Mouse (Mus musculus) neural tube, embryonic 12.5 days (tissue): ENCODE results near the gene Lrrc71. TPM values are rescaled to one million over a fixed set of nuclear protein-coding genes. Genes with fewer than 3 reads are reported as not detected.

Source experiments
- ATAC-seq: fragments of 200-750 bp; cut with Nextera tagmentation; 2 replicates; pipeline ENCODE4 v1.8.0; 2017; ENCODE audit warnings: low read depth, mild to moderate bottlenecking, moderate TSS enrichment, moderate library complexity; ENCODE audit not compliant: low FRiP score
- H3K27ac ChIP-seq: fragments of 300-500 bp; sonication (generic); 2 replicates; pipeline ENCODE4 v1.5.1; 2016
- H3K27me3 ChIP-seq: fragments of 300-500 bp; sonication (generic); replicated peaks from 2 replicates; pipeline ENCODE4 v1.6.1; 2016; ENCODE audit warnings: mild to moderate bottlenecking
- H3K36me3 ChIP-seq: fragments of 300-500 bp; sonication (generic); 2 replicates; pipeline ENCODE4 v1.6.1; 2016; ENCODE audit warnings: mild to moderate bottlenecking
- H3K4me1 ChIP-seq: fragments of 300-500 bp; sonication (generic); 2 replicates; pipeline ENCODE4 v1.6.1; 2016
- H3K4me2 ChIP-seq: fragments of 300-500 bp; sonication (generic); replicated peaks from 2 replicates; pipeline ENCODE4 v1.6.1; 2016; ENCODE audit warnings: mild to moderate bottlenecking
- H3K4me3 ChIP-seq: fragments of 300-500 bp; sonication (generic); 2 replicates; pipeline ENCODE4 v1.5.1; 2016
- H3K9ac ChIP-seq: fragments of 300-500 bp; sonication (generic); 2 replicates; pipeline ENCODE4 v1.6.1; 2016; ENCODE audit warnings: mild to moderate bottlenecking
- H3K9me3 ChIP-seq: fragments of 300-500 bp; sonication (generic); 2 replicates; pipeline ENCODE4 v1.6.1; 2016; ENCODE audit warnings: mild to moderate bottlenecking
- WGBS: fragments of 180-500 bp; shearing (Covaris S2); methylation state at CpG from one replicate; pipeline ENCODE4 v1.1.7; 2016; 5-methylcytosine and 5-hydroxymethylcytosine counted together
- polyA plus RNA-seq: library from polyadenylated mRNA; unstranded; fragments of >200 nt; fragmentation: Nextera tagmentation; extraction: Ambion mirVana; gene quantifications from 2 replicates; pipeline ENCODE4 v1.2.1, GENCODE M21; 2016

The Lrrc71 gene
- 0.33 and 0.53 TPM in 2 replicates for polyA plus RNA-seq

DNA sequence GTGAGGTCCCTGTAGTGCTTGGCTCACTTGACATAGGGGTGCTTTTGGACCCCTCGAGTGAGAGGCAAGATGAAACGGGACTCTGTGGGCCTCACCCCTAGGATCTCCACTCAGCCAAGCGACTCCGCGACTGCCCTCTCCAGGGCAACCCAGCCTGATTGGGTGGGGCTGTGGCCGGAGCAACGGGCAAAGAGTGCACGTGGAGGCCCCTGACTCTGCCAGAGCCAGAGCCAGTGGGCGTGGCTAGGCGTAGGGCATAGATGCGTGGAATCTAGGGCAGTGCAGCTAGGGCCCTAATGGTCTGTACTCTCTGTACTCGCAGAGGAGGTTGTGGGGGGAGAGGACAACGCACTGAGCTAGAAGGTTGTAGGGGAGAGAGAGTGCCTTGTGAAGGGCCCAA lies at the start of gene Lrrc71:
Gene Lrrc71 (minus strand): TSS at position 195 of the 400 bp plus-strand sequence.
- Histone ChIP-seq H3K4me3 (no peak within 1 kb of the TSS), H3K4me2 (no peak within 1 kb of the TSS), H3K27ac (no peak within 1 kb of the TSS), H3K27me3 (no peaks in the 10 kb centered on the region), H3K9me3 (no peaks in the 10 kb centered on the region), H3K4me1 (peaks cover 14% of the 10 kb centered on the region), H3K9ac (no peak within 1 kb of the TSS), H3K36me3 (no peaks in the 10 kb centered on the region)
- ATAC-seq, result no peak
- WGBS, result 47% methylated on average over 13 of the region's 13 CpGs

DNA sequence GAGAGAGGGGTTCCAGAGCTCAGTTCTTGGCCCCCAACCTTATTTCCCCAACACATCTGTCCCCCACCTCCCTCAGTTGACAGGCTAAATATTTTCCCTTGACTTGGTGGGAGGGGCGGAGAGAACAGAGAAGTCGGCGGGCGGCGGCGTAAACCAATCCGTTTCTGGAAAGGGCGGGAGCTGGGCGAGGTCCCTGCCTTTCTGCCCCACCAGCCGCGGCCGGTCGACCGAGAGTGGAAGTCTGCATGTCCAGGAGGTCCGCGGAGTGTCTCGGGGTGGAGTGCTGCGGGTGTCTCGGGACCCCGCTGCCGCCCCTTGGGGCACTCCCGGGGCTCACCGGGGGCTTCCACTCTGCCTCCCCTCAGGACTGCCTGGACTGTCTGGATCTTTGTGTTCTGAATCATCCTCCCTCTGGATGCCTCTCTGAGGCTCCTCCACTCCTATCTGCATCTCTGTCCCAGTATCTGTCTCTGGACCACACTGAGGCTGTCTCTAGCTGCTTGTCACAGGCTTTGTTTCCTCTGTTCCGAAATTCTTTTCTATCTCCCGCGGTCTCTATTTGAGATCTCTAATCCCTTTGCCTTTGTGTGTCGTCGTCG lies 48.4 kb upstream of the Lrrc71 start, which contains the start of gene Insrr:
Gene Insrr (plus strand): TSS at position 216 of the 599 bp plus-strand sequence.
- Histone ChIP-seq H3K36me3 (no peaks in the 10 kb centered on the region), H3K27ac (no peak within 1 kb of the TSS), H3K9ac (peak within 1 kb of the TSS; percentile 48; the same call in 1 of the 2 replicates), H3K9me3 (no peaks in the 10 kb centered on the region), H3K4me2 (peak within 1 kb of the TSS; percentile 59), H3K4me1 (peaks cover 16% of the 10 kb centered on the region), H3K4me3 (peak within 1 kb of the TSS; percentile 26), H3K27me3 (peaks cover 92% of the 10 kb centered on the region)
- under 1% methylated on average over 29 of the region's 29 CpGs for WGBS
- no peak for ATAC-seq

GRCm38 (mm10) chr3:87795336-87796277 lies 47.2 kb upstream of the Lrrc71 start:
- Histone ChIP-seq H3K4me2 (peak overlapping the region; percentile 59), H3K9ac (peak overlapping the region; percentile 44; the same call in 1 of the 2 replicates), H3K9me3 (no peaks in the 10 kb centered on the region), H3K4me3 (peak overlapping the region; percentile 34), H3K27ac (no peak overlapping the region), H3K27me3 (peaks cover 87% of the 10 kb centered on the region), H3K36me3 (no peaks in the 10 kb centered on the region), H3K4me1 (peaks cover 16% of the 10 kb centered on the region)
- no peak for ATAC-seq
- WGBS, result 15% methylated on average over 33 of the region's 33 CpGs

DNA sequence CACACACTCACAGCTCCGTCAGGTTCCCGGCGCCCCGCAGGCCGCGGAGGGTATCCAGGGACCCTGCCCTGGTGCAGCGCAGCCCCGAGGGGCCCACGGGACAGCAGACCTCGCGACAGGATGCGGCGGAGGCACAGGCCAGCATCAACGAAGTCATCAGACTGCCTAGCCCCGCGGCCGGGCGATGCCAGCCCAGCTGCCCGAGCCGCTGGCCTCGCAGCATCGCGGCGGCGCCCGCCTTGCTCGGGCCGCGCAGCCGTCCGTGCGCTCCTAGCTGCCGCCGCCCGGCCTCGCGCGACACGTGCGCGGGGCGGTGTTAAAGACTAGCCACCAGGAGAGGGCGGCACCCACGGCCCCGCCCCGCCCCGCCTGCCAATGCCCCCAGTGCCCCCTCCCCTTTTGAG lies 46.5 kb upstream of the Lrrc71 start, which contains the start of gene Ntrk1:
Gene Ntrk1 (minus strand): TSS at position 241 of the 404 bp plus-strand sequence.
- Histone ChIP-seq H3K9me3 (no peaks in the 10 kb centered on the region), H3K9ac (peak within 1 kb of the TSS; percentile 44; the same call in 1 of the 2 replicates), H3K36me3 (no peaks in the 10 kb centered on the region), H3K4me3 (peak within 1 kb of the TSS; percentile 34), H3K27me3 (peaks cover 81% of the 10 kb centered on the region), H3K4me1 (peaks cover 21% of the 10 kb centered on the region), H3K4me2 (peak within 1 kb of the TSS; percentile 59), H3K27ac (no peak within 1 kb of the TSS)
- WGBS, result 0% methylated on average over 47 of the region's 47 CpGs
- ATAC-seq, result peak; percentile 38; the same call in 1 of the 2 replicates

DNA sequence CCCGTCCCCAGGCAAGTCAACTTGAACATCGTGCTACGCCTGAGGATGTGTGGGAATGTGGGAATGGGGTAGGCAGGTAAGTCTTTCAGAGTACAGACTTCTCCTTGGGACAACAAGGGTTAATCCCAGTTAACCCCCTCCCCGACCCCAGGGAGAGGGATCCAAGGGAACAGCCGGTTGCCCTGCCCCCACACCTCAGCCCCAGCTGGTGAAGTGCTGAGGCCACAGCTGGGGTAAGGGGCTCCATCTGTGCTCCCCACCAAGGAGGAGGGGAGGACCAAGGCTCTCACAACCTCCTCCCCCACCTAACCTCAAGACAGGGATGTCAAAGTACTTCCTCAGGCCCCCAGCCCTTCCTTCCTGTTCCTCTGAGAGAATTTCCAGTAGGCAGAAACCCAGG lies 41.3 kb upstream of the Lrrc71 start:
- Histone ChIP-seq H3K9me3 (no peaks in the 10 kb centered on the region), H3K27ac (no peak overlapping the region), H3K9ac (no peak overlapping the region), H3K36me3 (no peaks in the 10 kb centered on the region), H3K4me1 (peaks cover 18% of the 10 kb centered on the region), H3K27me3 (peaks cover 40% of the 10 kb centered on the region), H3K4me2 (peak overlapping the region; percentile 16; the same call in 1 of the 2 replicates), H3K4me3 (no peak overlapping the region)
- 26% methylated on average over 5 of the region's 5 CpGs for WGBS
- 0 out of 2 replicates have a peak, but pooled peaks have one; percentile 61 for ATAC-seq

DNA sequence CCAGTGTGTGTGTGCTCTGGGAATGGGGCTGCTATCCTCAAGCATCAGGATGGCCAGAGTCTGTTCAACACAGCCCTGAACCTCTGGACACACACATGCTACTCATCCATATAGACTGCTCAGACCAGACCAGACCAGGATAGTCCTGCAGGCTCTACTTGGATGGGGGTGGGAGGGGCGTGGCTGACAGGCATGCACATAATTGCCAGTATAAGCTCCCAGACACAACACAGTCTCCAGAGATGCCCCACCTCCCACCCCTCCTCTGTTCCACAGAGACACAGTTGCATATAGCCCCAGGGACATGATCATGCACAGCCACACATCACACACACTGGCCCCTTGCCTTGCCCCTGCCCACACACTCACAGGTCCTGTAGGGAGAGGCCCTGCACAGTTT lies 40.8 kb upstream of the Lrrc71 start:
- Histone ChIP-seq H3K9ac (no peak overlapping the region), H3K27me3 (peaks cover 34% of the 10 kb centered on the region), H3K36me3 (no peaks in the 10 kb centered on the region), H3K4me3 (no peak overlapping the region), H3K27ac (no peak overlapping the region), H3K4me1 (peaks cover 15% of the 10 kb centered on the region), H3K4me2 (peak overlapping the region; percentile 16), H3K9me3 (no peaks in the 10 kb centered on the region)
- ATAC-seq, result 0 out of 2 replicates have a peak, but pooled peaks have one; percentile 17
- 37% methylated on average over 1 of the region's 1 CpGs for WGBS

- no peak for ATAC-seq
- no peaks in the 10 kb centered on the region for H3K9me3 ChIP-seq
- H3K27ac ChIP-seq, result no peak overlapping the region
- 0 out of 2 replicates have a peak, but pooled peaks cover 4% of the 10 kb centered on the region for H3K27me3 ChIP-seq
- H3K4me3 ChIP-seq, result no peak overlapping the region
- peaks cover 15% of the 10 kb centered on the region for H3K4me1 ChIP-seq
- H3K4me2 ChIP-seq, result no peak overlapping the region
- H3K9ac ChIP-seq, result no peak overlapping the region
- 72% methylated on average over 6 of the region's 6 CpGs for WGBS
- no peaks in the 10 kb centered on the region for H3K36me3 ChIP-seq
Observed at GRCm38 (mm10) chr3:87785626-87786214, 37.3 kb upstream of the Lrrc71 start.

- 87% methylated on average over 5 of the region's 5 CpGs for WGBS
- Histone ChIP-seq H3K27me3 (0 out of 2 replicates have a peak, but pooled peaks cover 4% of the 10 kb centered on the region), H3K36me3 (no peaks in the 10 kb centered on the region), H3K4me2 (no peak overlapping the region), H3K27ac (no peak overlapping the region), H3K9ac (no peak overlapping the region), H3K4me1 (peaks cover 12% of the 10 kb centered on the region), H3K9me3 (no peaks in the 10 kb centered on the region), H3K4me3 (no peak overlapping the region)
- no peak for ATAC-seq
Observed at GRCm38 (mm10) chr3:87785156-87785555, 36.7 kb upstream of the Lrrc71 start.

DNA sequence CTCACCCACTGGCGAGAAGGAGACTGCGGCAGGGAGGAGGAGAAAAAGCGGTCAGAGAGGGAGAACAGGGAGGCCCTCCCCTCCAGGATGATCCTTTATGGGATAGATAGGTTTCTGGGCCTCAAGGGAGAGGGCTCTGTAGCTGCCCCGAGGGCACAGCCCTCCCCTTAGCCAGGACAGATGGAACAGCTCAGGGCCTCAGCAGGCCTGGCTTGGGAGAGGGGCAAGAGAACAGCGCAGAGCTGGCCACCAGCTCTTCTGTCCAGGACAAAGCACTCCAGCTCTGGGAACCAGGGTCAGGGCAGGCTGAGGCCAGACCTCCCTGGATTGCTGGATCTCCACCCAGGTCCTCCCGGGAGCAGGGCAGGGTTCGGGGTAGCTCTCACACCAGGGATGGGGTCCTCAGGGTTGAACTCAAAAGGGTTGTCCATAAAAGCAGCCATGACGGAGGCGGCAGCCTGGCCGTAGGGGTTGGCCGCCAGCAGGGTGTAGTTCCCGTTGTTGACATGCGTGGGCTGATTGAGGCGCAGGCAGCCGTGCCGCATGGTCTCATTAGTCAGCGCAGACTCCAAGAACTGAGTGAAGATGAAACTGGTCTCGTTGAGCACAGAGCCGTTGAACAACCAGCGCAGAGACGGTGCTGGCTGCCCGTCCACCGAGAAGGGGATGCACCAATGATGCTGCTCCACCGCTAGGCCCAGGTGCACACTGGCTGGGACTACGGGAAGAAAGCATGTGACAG lies 35.0 kb upstream of the Lrrc71 start:
- Histone ChIP-seq H3K4me3 (no peak overlapping the region), H3K27me3 (peaks cover 10% of the 10 kb centered on the region; the same call in 1 of the 2 replicates), H3K36me3 (no peaks in the 10 kb centered on the region), H3K4me2 (no peak overlapping the region), H3K9me3 (no peaks in the 10 kb centered on the region), H3K4me1 (peaks cover 14% of the 10 kb centered on the region), H3K9ac (no peak overlapping the region), H3K27ac (no peak overlapping the region)
- 80% methylated on average over 25 of the region's 25 CpGs for WGBS
- ATAC-seq, result no peak

GRCm38 (mm10) chr3:87779086-87779485 lies 30.7 kb upstream of the Lrrc71 start:
- WGBS, result 47% methylated on average over 2 of the region's 2 CpGs
- Histone ChIP-seq H3K4me2 (no peak overlapping the region), H3K27me3 (peaks cover 16% of the 10 kb centered on the region), H3K9me3 (no peaks in the 10 kb centered on the region), H3K4me1 (peaks cover 34% of the 10 kb centered on the region), H3K9ac (no peak overlapping the region; the same call in 1 of the 2 replicates), H3K4me3 (no peak overlapping the region), H3K36me3 (no peaks in the 10 kb centered on the region), H3K27ac (no peak overlapping the region)
- ATAC-seq, result no peak

DNA sequence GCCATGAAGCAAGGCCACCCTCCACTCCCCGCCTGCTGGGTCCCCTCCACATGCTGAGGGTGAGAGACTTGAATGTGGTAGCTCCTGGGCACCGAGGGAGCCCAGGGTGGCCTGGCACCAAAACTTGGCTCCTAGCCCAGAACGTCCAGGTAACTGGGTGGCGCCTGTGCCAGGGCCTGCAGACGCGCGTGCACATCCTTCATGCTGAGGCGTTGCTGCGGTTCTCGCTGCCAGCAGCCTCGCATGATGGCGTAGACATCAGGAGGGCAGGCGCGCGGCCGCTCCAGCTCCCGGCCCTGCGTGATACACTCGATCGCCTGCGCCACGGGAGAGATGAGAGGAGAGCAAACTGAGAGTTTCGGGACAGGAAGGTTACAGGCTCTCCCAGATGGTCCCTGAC lies 29.9 kb upstream of the Lrrc71 start:
- ATAC-seq, result no peak
- no peak overlapping the region for H3K27ac ChIP-seq
- peak overlapping the region; percentile 20; the same call in 1 of the 2 replicates for H3K4me2 ChIP-seq
- peak overlapping the region; percentile 39; the same call in 1 of the 2 replicates for H3K9ac ChIP-seq
- H3K27me3 ChIP-seq, result peaks cover 16% of the 10 kb centered on the region
- H3K36me3 ChIP-seq, result no peaks in the 10 kb centered on the region
- WGBS, result 57% methylated on average over 23 of the region's 23 CpGs
- H3K9me3 ChIP-seq, result no peaks in the 10 kb centered on the region
- peaks cover 34% of the 10 kb centered on the region for H3K4me1 ChIP-seq
- no peak overlapping the region for H3K4me3 ChIP-seq
